Mouse (Mus musculus) testis, postnatal 14 days (tissue): ENCODE results near the gene Tas2r143.

Experiments used
- DNase-seq: peaks from one replicate; pipeline ENCODE4 v3.0.0; 2021; ENCODE audit warnings: low spot score

Tas2r143 gene

DNA sequence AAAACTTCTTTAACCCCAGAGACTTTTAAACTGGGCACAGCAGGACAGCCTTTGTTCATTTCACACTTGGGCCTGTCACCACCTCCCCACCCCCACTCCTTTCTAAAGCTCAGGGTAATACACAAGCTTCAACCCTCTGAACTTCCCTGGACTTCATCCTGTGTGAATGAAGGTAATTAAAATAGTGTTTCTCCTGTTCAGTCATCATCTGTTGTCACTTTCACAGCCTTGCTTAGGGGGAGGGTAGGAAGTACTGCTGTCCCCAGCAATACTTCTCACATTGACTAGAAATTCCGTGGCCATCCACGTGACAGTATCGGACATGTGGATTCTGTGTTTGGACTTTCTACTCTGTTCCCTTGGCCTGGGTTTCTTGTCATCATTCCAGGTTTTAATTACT lies 30.2 kb upstream of the Tas2r143 start:
- no peak for DNase-seq

DNA sequence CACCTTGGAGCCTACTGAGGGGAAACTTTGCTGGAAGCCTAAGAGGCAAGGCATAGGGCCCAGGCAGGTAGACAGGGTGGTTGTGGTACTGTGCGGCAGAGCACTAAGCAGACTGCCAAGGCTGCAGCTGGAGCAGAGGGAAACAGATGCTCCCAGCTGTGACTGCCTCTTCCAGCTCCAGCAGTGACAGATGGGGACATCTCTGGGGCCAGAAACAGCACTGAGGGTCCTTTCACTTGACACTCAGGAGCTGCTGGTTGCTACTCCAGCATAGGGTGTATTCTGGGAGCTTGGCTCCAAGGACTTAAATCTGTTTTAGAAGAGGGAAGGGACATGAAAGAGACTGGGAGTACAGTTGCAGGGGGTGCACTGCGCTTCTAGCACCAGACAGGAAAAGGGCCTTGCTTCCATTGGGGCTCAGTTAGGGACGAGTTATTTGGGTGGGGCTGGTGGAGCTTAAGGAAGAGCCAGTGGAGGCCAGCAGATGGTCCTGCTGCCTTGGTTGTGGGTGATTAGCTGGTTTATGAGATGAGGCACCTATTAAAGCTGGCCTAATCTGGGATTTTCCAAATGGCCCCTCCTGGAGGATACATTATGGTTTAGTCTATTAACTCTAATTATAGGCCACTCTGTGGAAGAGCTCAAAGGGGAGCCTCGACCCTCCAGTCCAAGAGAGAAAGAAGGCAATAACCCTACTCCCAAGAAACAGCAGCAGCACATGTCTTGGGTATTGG lies 29.2 kb upstream of the Tas2r143 start:
- DNase-seq = no peak

DNA sequence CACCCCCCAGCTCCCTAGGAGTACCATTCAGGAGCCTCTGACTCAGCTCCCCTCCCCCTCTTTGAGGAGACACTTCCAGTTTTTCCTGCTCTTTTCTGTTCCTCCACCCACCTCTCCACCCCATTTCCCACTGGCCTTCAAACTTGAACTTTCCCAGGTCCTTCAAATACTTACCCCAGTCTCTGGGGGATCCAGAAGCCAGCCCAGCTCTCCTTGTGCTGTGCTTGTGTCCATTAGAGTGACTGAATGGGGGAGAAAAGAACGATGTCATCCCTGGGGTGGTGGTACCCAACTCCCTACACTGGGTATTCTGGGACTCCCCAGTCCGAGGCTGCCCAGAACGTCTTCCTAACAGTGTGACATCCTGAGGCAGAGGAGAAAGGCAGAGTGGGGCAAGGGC lies 28.0 kb upstream of the Tas2r143 start:
- DNase-seq = no peak

DNA sequence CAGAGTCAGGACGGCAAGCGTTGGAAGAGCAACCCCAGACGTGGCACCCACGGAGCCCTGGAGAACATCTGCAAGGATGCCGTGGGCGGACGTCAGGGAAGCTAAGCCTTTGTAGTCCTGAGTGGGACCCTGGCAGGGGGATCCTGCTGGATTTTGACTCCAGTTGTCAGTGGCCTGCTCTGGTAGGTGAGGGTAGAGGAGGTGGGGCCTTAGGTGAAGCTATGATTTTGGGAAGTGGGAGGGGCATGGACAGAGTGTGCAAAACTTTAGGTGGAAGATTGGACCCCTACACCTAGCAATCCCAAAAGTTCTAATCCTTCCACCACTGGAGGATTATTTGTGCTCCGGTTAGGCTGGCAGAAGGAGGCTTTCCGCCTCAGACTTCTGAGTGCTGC lies 27.6 kb upstream of the Tas2r143 start:
- DNase-seq = no peak

DNA sequence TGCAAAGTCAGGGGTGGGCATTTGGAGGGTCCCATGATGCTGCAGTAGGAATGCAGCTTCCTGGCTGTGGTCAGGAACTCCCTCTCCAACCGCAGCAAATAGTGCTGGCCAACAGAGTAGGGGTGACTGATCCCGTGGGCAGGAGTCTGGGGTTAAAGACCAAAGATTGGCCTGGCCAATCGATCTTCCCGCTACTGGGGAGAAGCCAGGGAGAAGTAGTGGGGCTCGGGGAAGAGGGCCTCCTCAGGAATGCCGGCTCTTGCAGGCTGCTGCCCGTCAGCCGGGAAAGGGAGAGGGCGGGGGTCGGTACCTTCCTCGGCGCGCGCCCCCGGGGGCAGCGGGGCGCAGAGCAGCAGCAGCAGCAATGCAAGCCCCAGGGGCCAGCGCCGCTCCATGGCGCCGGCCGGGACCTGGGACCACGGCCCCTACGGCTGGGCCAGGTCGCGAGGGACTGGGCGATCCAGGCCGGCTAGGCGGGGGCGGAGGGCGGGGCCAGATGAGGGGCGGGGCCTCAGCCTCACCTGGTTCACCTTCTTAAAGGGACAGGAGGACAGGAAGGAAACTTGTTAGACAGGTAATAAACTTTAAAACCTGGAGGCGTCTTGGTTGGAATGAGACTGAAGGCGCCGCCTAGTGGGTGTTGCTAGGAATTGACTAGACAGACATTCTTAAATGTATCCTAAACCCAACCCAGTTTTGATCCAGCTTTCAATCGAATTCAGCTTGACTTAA lies 27.1 kb upstream of the Tas2r143 start, which contains the start of gene Epha1:
Epha1 (minus strand) TSS at position 453 of the 732 bp plus-strand sequence.
- DNase-seq = no peak

DNA sequence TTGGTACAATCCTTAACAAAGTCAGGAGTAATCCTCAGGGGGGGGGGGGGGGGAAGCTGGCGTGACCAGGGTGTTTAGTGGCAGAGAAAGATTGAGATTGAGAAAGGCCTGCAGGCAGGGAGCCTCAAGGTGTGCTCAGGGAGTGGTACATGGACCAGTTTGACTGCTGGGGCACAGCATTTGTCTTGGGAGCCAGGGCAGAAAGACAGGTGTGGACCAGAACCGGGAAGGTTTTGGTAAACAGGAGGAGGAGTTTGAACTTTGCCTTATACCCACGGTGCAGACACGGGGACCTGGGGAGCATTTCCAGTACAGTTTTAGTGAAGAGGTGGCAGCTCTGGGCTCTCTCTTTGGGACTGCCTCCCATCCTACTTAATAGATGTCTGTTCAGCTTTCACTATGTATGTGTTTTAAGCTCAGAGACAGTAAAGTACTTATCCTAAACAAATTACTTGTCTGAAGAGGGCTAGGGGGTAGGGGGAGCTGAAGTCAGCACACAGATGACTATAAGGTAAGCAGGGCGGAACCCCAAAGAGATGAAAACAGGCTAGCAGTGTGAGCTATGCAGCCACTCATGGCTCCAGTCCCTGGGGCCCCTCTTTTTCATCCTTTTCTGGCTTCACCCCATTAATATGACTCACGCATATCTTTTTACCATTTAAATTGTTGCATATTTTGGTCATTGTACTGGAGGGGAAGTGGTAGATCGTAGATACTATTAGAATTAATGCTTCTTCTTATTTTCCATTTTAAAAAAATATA lies 26.2 kb upstream of the Tas2r143 start:
- no peak for DNase-seq

DNA sequence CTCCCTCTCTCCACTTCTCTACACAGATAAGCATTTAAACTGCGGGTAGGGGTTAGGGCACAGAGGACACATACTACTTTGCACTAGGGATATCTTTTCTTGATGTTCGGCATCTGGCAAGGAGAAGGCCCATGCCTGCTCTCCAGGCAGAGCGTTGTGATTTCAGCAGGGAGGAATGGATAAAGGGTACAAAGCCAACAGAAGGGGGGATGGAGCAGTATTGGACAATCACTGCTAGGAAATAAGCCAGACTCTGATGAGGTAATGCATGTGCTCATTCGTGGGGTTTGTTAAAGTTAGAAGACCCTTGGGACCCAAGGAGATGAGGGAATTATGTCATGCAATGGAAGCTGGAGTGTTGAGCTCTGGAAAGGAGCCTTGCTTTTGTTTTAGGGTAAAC lies 25.3 kb upstream of the Tas2r143 start:
- DNase-seq = no peak

DNA sequence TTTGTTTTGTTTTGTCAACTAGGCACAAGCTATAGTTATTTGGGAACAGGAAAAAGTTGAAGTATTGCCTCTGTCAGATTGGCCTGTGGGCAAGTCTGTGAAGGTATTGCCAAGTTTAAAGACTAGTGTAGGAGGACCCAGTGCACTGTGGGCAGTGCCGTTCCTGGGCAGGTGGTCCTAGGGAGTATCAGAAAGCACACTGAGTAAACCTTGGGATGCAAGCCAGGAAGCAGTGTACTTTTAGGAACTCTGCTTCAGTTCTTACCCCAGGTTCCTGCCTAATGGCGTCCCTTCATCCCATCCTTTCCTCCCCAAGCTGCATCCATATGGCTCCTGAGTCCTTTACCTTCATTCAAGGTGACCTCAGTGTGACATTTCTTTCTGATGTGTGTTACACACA lies 24.9 kb upstream of the Tas2r143 start:
- DNase-seq = no peak

DNA sequence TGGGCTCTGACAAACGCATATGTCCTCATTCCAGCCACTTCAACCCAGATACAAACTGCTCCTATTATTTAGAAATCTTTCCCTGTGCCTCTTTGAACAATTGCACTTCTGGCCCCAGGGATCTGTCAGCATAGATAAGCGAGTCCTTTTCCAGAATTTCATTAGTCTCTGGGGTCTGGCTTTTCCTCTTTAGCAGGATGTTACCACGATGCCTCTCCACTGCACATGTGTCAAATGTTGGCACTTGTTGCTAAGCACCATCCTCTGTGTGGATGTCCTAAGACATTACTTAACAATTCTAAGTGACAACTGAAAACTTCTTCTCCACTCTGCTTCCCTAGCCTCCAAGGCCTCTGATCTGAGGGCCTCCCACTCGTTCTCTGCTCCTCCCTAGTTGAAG lies 24.0 kb upstream of the Tas2r143 start:
- DNase-seq = no peak

DNA sequence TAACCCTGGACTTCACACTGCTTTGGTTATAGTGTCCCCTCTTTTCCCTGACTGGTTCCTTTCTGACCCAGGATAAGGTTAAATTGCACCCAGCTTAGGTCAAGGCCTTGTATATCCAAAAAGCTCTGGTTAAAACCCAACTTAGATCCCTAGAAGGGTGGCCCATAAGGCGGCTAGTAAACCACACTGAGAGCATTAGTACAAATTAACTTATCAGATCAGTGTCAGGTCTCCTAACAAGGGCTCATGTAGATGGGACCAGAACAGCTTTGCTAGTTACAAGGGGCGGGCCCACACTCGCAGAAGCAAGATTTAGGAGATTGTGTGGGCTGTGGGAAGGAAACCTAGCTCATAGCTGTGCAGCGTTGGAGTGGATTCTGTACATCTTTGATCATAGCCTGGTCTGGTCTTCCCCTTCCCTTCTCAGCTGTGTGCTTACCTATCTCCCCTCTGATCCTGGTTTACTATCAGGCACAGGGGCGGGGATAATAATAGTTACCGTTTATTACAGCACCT lies 23.5 kb upstream of the Tas2r143 start:
- no peak for DNase-seq

DNA sequence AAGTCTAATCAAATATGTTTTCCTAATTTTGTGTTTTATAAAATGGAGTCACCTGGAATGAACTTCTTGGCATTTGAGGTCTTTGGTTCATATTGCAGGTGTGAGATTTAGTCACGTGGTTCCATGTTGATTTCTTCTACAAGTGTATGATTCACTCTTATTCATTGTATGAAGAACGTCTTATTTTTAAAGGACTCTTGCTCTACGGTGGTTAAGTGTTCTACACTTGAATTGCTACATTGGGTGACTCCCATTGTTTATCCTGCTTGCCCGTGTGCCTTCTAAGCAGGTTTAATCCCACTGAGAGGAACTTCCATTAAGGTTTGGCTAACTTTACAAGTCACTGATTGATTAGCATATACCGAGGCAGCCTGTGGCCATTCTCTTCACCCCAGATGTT lies 22.8 kb upstream of the Tas2r143 start:
- DNase-seq = no peak

DNA sequence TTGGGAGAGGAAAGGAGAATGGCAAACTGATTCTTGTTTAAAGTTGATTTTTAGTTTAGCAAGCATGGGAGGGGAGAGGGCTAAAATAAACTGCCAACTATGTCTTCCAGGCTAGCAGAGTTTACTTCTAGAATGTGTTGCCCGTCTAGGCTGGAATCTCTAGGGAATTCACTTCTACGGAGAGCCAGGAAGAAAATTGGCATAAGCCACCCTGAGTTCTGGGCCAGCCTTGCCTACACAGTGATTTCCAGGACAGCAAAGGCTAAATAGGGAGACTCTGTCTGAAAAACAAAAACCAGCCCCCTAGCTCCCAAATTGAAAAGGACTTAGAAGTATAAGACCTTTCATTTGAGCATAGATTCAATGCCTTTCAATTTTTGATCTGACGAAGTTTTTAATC lies 20.5 kb upstream of the Tas2r143 start:
- DNase-seq = no peak

DNA sequence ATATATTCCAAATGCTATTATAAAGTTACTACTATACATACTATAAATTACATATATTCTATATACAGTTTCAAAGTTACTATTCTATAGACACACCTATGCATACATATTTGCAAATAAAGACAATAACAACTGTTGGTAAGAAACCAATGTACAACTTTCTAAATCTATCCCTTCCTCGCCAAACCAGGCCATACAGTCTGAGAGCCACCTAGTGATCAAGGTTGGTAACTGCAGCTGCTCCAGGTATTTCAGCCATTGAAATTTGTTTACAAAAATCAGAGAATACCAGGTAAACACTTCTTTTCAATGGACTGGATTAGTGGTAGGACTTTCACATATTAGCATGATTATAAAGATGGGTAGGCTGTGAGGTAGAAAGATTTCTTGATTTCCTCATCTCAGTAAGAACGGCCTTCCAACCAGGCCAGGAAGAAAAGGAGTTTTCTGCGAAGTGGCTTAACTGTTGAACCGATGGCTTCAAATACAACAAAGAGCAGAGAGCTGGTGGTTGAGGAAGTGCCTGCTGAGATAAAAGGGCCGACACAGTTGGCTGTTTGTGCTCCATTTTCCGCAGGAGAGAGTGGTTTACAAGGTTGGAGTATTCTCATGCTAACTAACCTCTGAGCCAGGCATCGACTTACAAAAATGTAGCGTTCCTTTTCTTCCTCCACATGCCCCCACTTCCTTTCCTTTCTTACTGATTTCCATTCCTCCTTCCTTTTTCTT lies 19.5 kb upstream of the Tas2r143 start:
- DNase-seq = no peak

DNA sequence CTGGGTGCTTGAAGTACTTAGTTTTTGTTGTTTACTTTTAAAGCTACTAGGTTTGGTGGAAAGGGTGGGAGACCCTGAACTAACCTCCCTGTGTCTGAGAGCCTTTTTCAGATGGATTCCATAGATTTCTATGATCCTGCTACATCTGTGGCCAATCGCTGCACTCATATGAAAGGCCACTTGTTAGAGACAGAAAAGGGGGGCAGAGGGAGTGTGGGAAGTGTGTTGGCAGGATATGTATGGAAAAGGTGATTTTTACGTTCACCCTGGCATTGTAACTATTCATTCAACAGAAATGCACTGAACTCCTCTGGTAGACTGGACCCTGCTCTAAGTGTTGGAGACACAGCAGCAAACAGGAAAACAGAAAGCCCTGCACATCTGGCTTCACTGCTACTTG lies 18.8 kb upstream of the Tas2r143 start:
- DNase-seq = no peak

DNA sequence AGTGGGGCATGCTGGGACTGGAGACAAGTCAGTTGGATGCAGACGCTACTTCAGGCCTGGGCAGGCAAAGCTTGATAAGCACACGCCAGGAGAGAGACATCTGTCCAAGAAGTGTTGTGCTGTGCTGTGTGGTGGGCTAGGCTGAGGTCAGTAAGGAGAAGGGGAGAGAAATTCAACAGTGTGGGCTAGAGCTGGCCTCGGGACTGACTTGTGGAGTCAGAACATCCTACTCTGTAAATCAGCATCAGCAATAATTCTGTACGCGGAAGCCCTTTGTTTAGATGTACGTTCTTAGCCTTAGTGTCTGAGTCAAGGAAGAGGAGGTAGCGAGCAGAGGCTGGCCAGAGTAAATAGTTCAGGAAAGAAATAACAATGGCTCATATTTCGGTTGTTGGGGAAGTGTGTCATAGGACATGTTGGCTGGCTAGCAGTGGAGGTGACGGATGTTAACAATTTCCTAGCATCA lies 18.1 kb upstream of the Tas2r143 start:
- no peak for DNase-seq

DNA sequence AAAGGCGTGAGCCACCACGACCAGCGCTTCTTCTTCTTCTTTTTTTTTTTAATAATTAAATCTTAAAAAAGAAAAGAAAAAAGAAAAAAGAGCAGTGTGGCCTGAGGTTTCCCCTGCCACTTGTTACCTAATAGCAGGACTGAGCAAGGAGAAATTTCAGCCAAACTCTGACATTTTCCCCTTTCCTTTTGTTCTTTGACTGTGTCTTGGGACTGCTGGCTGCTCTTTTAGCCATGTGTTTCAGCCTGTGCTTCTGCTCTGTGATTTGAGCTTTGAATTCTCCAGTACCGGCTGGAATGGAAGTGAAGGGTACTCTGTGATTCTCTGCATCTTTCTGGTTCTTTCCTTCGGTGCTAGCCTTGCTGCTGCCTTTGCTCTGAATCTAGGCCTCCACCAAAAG lies 16.7 kb upstream of the Tas2r143 start:
- DNase-seq = no peak

DNA sequence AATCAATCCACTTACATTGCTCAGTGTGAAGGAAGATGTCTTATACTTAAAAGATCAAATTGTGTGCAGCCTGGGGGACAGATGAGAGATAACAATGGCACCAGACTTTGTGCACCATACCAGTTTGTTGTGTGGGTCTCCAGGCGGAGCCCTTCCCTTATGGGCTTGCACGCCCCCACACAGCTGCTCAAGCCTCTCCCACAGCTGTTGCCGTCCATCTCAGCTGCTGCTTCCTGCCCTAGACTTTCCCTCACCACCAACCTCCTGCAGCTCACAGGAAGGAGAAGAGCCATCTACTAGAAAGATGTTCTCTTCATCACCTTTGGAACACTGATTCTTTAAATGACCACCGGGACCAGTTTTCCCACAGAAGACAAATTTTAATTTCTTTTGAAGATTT lies 14.4 kb upstream of the Tas2r143 start:
- no peak for DNase-seq

DNA sequence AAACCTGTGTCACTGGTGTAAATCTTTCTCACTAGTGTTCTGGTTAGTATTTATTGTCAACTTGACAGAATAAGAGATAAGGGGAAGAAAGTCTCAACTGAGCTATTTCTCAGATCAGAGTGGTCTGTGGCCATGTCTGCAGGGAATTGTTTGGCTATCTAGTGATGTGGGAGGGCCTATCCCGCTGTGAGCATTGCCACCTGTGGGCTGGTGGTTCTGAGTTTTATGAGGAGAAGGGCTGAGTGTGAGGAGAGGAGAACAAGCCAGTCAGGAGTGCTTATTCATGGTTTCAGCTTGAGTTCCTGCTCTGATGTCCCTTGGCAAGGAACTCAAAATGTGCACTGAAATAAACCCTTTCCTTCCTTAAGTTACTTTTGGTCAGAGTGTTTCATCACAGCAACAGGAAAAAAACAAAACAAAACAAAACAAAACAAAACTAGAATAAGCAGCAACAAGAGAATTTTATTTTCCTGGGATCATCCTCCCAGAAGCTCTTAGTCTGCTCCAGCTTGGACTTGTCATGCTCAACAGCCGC lies 8.2 kb upstream of the Tas2r143 start:
- DNase-seq = no peak

DNA sequence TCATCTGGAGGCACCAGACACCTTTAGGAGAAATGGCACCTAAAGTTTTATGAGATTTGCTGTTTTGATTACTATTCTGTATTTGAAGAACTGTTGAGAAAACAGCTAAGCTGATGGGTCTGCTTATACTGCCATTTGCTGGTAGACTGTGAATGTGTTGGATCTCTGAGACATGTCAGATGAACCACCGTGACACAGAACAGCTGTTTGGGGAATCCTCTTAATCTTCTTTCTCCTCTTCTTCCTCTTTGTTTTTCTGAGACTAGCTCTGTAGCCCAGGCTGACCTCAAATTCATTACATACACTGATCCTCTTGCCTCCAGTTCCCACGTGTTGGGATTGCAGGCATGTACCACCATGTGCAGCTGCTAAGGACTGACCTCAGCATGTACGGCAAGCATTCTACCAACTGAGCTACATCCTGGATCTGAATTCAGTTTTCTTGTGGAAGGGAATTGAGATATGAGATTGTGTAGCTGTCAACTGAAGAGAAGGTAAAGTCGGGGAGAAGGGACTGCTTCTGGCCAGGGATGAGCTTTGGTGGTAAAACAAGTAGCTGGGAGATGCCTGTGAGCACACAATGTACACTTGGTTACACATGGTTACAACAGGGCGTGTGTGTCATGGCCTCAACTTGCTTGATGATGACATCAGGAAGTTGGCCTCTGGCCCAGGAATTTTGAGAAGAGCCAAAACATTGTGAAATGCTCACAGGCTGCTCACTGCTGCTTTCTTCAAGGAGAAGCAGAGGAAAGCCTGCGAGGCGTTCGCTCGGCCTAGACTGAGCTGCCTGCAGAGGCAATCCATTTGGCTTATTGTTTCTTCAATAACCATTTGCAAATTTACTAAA lies 3.9 kb upstream of the Tas2r143 start:
- peak; percentile 75 for DNase-seq

DNA sequence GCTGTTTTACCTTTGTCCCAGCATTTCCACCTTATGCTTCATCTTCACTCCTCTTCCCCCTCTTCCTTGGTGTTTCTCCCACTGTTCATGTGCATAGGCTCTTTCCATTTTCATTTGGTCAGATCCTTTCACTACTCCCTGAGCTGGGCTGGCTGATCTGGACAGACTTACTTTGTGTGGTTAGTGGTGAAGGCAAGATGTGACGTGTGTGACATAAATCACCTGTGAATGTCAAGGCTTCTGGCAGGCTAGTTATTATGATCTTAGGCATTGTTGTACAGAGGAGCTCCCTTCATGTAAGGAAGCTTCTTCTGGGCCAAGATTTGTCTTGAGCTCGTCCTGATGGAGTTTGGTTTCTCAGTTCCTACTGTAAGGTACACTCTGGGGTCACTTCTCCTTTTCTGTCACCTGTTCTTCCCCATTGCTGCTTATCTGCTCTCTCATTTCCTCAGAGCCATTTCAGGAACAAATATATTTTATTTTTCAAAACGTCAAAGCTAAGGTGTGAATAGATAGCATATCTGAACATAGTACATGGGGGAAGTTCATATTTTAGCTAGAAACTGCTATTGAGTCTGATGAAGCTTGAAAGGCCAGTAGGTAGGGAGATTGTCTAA lies 2.9 kb upstream of the Tas2r143 start:
- no peak for DNase-seq
